Mouse (Mus musculus) heart, adult 18-20 months (tissue): ENCODE results near the gene Rfpl4. TPM values are rescaled to one million over a fixed set of nuclear protein-coding genes. Genes with fewer than 3 reads are reported as not detected.
A peak's percentile ranks its signal among the peaks of the same experiment; 100 is the strongest.
"Not testable (repeated sequence)": the region's sequence is repeated elsewhere in the genome, so short reads cannot be mapped to it uniquely, and the experiment has no call there.

Source experiments
- DNase-seq, 2 experiments: peaks; one replicate each; pipeline ENCODE4 v3.0.0; 2021 to 2022; ENCODE audit warnings: mixed read lengths in 1 of 2
- long read RNA-seq, 2 experiments: library from polyadenylated mRNA; stranded (forward); transcript quantifications; one replicate each; pipeline ENCODE4 v2.0.0; 2021
- total RNA-seq, 2 experiments: library from RNA; stranded (reverse); gene quantifications; 2 replicates each; pipeline ENCODE4 v1.2.3; 2021

The Rfpl4 gene
- not detected for total RNA-seq
- long read RNA-seq, experiment 1 = 0 reads
- long read RNA-seq, experiment 2 = 0 reads

- no peak for DNase-seq
These were observed at the start of gene Rfpl4 for GRCm38 (mm10) chr7:5116850-5117249. Rfpl4 (minus strand) TSS chr7:5116950.

GRCm38 (mm10) chr7:5149570-5149969 lies 32.8 kb upstream of the Rfpl4 start, which contains the start of gene Vmn1r55:
Vmn1r55 (minus strand) TSS chr7:5149670.
- not testable (repeated sequence) for DNase-seq

- peak; percentile 82 to 84 for DNase-seq
These were observed 9.0 kb upstream of the Rfpl4 start, which contains the start of gene Rasl2-9 for GRCm38 (mm10) chr7:5125549-5126406. Rasl2-9 (minus strand) TSS chr7:5125950.

DNA sequence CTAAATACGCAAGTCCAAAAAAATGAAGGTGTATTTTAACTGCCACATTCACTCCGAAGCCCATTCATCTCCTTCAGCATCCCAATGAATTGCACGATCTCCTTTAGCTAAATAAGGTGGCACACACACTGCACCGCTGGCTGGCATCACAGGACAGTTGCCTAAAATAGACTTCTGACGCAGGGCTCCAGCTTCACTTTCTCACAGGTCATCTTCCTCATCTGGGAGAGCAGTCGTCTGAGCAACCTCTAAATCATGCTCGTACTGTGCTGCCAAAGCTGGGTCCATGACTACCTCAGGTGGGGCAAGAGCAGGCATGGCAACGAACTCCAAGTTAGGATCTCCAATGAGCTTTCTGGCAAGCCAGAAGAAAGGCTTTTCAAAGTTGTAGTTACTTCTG lies 8.3 kb upstream of the Rfpl4 start:
- DNase-seq = peak; percentile 33 to 56

DNA sequence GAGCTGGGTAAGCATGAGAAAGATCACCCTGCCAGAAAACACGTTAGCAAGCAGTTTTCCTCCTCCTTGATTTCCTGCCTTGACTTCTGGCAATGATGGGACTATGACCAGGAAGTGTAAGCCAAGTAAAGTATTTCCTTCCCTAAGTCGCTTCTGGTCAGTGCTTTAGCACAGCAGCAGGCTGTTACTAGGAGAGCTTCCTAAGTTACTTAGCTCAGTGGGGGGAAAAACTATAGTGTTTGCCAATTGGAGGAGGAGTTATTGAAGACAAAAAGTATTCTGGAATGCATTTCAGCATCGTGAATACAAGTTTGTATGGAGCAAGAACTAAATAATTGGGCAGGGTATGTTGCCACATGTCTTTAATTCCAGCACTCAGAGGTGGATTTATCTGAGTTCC lies 4.0 kb downstream of the Rfpl4 start:
- DNase-seq = no peak

GRCm38 (mm10) chr7:5109301-5109700 lies 7.4 kb downstream of the Rfpl4 start:
- no peak for DNase-seq

- peak in 1 of 2 experiments; percentile 37 for DNase-seq
These were observed 8.5 kb downstream of the Rfpl4 start for GRCm38 (mm10) chr7:5108272-5108671.

DNA sequence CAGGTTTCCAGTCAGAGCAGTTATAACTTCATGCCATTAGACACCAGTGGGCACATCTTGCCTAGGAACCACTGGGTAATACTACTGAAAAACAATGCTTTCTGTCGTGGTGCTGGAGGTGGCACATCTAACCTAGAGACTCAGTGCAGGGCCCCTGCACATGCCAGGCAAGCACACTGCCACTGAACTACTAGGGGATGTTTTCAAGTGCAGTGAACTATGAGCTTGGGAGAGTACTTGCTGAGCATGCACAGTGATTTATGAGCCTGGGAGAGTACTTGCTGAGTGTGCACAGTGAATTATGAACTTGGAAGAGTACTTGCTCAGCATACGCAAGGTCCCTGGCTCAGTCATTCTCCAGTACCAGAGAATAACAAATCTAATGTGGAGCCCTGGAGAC lies 14.2 kb downstream of the Rfpl4 start:
- no peak for DNase-seq

DNA sequence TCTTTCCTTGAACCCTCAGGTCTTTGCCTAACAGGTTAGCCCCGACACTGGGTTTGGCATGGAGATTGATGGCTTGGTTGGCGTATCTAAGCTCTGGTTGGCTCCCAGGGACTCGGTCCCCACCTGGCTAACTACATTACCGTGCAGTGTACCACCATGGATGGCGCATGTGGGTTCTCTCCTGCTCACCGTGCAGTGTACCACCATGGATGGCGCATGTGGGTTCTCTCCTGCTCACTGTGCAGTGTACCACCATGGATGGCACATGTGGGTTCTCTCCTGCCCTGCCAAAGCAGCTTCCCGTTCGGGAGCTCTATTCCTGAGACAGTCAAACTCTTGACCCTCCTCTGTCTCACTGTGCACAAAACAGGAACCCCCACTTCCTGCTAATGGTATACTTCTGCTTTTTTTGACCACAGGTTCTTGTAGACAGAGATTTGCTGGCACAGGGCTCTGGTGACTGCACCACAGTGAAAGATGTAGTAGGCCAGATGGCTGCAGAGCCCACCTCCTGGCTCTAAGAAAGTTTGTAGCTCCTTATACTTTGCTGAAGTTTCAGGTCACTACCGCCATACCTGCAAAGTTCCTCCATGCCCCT lies 15.6 kb downstream of the Rfpl4 start:
- peak in 1 of 2 experiments; percentile 72 for DNase-seq

GRCm38 (mm10) chr7:5099796-5100195 lies 17.0 kb downstream of the Rfpl4 start:
- DNase-seq = no peak

DNA sequence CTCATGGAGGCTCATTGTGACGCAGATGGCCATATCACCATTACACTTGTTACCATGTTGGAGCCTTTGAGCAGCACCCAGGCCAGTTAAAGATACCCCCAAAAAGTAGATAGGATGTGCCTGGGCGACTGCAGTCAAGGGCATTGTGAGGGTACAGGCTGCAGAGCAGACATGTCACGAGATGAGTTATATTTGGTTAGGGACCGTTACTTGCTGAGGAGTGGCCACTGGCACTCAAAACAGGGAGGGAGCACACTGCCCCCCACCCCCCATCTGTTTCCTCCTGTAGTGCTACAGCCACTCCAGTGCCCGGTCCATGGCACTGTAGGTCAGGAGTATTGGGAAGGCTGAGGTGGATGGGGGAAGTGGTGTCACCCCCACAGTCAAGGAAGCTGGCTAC lies 18.0 kb downstream of the Rfpl4 start:
- no peak for DNase-seq

DNA sequence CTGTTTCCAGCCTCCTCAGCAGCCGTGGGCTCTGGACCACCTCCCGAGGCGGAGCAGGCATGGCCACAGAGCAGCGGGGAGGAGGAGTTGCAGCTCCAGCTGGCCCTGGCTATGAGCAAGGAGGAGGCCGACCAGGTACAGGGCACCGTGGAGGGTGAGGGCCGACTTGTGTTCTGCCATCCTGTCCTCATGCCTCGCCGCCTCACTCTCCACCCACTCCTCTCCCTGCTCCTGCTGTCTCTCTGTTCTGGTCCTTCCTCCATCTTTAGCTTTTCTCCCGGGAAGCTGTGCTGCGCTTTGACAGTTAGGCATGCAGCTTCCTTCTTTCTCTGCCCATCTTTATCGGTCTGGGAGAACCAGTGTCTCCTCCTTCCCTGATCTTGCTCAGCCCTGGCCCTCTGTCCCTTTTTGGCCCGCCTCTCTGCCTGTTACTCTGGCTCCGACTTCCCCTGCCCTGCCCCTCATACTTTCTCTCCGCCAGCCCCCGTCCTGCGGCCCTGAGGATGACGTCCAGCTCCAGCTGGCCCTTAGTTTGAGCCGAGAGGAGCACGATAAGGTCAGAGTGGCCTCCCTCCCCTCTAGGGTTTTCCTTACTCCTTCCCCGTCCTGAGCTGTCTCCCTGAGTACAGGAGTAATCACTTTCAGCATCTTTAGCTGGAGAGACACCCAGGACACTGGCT lies 23.8 kb downstream of the Rfpl4 start:
- DNase-seq = no peak

DNA sequence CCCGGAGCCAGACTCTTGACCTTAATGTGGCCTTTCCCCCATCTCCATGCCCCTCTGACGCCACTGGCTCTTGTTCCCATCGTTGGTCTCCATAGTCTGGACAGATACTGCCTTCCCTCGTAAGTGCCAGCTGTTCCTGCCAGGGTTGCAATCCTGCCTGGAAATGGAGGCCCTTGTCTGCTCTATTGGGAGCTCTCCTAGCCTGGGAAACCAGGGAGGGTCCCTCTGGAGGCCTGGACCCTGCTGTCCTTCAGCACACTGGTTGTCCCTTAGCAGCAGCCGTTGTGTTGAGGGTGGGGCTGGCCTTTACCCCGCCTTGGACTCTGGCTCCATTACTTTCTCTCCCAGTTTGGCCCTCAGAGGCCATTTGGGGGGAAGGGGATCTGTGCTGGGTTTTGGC lies 24.4 kb downstream of the Rfpl4 start:
- DNase-seq = no peak

DNA sequence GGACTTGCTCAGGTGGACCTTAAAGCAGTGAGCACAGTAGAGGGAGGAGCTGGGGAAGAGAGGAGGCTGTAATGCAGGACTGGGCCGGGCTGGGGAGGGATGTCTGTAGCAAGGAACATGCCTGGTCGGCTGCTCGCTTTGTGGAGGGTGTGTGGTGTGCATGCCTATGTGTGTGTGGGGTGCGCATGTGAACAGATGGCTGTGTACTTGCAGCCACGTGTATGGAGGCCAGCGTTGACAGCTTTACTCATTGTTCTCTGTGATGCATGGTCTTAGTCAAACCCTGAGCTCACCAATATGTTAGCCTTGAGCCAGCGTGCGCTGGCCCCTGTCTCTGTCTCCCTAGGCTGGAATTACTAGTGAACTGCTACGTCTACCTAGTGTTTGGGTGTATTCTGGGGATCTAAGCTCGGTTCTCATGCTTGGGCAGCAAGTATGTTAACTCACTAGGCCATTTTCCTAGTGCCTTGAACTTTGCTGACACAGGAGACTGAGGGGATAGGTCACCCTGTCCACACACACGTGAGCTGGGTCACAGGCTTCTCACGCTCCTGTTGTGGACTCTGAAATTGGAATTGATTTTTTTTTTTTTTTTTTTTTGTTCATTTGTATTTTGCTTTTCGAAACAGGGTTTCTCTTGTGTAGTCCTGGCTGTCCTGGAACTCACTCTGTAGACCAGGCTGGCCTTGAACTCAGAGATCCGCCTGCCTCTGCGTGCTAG lies 25.6 kb downstream of the Rfpl4 start:
- no peak for DNase-seq

DNA sequence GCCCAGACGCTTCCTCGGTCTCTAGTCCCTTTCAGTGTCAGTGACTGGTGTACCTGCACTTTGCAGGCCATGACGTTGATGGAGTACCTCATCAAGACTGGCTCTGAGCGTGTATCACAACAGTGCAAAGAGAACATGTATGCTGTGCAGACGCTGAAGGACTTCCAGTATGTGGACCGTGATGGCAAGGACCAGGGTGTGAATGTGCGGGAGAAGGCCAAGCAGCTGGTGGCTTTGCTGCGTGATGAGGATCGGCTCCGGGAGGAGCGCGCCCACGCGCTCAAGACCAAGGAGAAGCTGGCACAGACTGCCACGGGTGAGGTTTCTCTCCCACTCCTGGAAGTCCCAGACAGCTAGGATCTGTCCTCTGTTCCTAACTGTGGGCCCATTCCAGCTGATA lies 26.9 kb downstream of the Rfpl4 start:
- DNase-seq = no peak

- DNase-seq = no peak
These were observed 28.9 kb downstream of the Rfpl4 start for GRCm38 (mm10) chr7:5087886-5088285.

DNA sequence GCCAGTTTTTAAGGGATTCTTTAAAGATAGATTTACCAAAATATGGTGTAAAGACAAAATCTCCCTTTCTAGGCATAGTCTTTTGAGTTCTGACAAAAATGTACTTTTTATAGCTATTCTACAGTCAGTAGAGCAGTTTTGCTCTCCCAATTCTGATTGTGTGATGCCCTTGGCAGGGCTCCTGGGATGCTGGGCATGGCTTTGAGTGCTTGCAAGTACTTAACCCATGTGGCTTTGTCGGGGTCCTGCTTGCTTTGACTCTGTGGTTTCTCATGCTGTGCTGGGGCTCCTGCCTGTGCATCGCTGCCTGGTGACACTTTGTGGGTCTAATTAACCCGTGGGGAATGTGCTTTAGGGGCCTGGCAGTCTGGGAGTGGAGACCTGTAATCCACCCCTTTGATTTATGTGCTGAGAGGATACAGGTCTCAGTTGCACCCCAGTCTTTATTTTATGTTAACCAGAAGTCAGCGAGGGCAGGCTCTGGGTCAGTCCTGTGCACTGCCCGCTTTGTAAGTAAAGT lies 29.8 kb downstream of the Rfpl4 start:
- DNase-seq = peak in 1 of 2 experiments; percentile 46

DNA sequence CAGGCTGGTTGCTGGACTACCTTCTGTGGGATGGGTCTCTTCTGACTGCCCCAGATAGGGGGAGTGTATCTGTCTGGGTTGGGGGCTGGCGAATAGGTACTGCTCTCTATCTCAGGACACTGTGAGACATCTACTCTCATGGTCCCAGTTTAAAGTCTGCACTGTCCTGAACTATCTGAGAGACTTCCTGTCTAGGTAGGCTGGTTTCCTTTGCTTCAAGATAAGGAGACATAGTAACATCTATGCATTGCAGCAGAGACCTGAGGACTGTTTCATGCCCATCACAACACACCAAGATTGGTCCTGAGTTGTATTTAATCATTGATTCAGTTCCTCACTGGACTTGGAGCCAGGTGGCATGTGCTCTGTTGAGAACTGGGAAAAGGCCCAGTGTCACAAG lies 31.2 kb downstream of the Rfpl4 start:
- no peak for DNase-seq

DNA sequence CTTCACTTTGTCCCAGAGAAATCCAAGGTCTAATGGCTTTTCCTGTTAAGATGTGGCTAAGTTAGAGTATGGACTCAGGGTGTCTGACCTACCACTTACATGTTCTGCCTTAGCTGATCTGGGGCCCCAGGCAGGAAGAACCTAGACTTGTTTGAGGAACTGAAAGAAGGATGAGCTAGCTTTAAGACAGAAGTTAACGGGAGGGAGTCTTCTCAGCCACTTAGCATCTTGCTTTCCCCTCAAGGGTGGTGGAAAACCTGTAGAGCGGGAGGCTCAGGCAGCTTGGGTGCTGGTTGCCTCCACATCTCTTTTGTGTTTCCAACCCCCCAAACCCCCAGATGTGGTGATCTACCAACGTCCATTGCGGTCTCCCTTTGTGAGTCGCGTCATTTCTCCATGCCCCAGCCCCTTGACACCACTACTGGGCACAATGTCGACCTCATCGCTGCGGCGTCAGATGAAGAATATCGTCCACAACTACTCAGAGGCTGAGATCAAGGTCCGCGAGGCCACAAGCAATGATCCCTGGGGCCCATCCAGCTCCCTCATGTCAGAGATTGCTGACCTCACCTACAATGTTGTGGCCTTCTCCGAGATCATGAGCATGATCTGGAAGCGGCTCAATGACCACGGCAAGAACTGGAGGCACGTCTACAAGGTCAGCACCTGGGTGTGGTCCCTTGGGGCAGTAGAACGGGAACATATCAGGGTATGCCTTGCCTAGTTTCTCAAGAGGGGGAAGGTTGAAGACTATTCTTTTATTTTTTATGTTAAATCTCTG lies 33.2 kb downstream of the Rfpl4 start:
- DNase-seq = peak in 1 of 2 experiments; percentile 43

- DNase-seq = no peak
These were observed 34.8 kb downstream of the Rfpl4 start for GRCm38 (mm10) chr7:5081939-5082338.

GRCm38 (mm10) chr7:5081241-5081640 lies 35.5 kb downstream of the Rfpl4 start:
- DNase-seq = no peak
